Mouse (Mus musculus): Measurements from ENCODE around the gene Ptpn4.
A peak's percentile ranks its signal among the peaks of the same experiment; 100 is the strongest.

Ptpn4 gene

DNA sequence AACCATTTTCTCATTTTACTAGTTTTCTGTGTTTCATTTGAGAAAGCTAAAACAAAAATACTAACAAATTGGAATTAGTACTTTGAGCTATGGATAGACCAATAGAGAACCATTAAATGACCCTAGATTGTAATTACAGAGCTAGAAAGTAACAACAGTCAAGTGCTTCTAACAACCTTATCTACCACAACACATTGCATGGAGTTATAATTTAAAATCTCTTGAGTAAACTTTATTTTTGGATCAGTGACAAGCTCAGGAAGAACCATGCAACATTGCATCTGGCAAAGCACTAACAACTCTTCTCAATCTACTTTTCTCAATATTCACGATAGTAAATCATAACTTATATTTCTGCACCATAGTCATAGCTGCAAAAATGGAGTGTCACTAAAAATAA lies 29.7 kb downstream of the Ptpn4 start:
- no peak for DNase-seq (ENCODE audit: extremely low read depth, insufficient read length, low spot score)

DNA sequence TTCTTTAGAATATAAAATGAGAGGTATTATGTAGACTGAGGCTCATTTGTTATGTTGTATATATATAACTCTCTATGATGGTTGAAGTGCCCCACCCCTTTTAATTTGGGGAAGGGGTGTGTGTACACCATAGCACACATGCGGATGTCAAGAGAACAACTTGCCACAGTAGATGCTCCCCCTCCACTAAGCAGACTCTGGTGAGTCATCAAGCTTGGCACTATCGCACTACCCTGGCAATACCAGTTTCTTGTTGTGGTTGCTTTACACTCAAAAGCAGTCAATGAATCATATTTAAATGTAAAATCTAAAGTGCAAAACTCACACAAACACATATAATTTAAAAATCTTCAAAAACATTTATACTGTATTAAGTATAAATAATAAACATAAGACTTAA lies 31.4 kb downstream of the Ptpn4 start:
- DNase-seq (ENCODE audit: extremely low read depth, insufficient read length, low spot score): peak; percentile 50

DNA sequence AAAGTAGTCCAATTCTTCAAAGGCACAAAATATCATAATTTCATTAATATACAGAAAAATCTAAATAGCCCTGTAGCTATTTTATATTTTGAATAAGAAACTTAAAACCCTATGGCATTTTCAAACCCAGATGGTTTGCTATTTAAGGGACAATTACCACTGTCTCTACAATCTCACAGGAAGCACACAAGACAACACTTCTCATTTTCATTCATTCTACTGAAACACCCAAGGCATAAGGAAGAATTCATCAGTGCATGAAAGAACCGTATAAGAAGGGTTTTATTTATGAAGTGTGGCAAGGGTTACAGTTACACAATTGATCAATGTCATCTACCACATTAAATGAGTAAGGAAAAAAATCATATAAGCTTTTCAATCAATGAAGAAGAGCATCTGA lies 32.8 kb downstream of the Ptpn4 start:
- no peak for DNase-seq (ENCODE audit: extremely low read depth, insufficient read length, low spot score)

DNA sequence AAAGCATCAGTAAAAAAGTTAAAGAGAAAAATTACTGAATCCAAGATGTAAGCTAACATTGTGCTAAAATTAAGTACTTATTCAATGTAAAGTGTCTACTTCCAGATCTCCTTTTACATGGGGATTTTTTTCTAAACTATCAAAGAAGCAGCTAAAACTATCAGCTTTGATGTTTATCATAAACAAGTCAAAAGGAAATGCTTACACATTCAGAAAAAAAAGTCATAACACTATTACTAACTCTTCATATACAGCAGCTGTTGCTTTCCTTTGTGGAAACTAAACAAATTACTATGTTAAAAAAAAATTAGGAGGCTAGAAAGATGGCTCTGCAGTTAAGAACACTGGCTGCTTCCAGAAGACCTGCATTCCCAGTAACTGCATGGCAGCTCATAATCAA lies 42.2 kb downstream of the Ptpn4 start:
- no peak for DNase-seq (ENCODE audit: extremely low read depth, insufficient read length, low spot score)

DNA sequence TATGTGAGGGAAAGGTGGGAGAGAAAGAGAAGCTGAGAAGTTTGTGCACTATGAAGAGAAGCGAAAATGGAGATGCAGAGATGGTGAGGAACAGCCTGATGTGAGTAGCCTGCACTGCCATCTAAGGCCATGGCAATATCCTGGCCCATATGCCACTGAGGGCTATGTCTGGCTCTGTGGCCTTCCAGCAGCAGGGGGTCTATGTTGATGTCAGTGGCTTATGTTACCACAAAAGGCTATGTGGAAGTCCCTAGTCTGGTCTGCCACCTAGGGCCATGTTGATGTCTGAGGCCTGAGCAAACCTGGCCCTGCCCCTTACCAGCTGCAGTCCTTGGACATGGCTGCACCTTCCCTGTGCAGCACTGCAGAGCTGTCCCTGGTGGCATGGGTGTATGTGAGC lies 43.1 kb downstream of the Ptpn4 start:
- DNase-seq (ENCODE audit: extremely low read depth, insufficient read length, low spot score): no peak

DNA sequence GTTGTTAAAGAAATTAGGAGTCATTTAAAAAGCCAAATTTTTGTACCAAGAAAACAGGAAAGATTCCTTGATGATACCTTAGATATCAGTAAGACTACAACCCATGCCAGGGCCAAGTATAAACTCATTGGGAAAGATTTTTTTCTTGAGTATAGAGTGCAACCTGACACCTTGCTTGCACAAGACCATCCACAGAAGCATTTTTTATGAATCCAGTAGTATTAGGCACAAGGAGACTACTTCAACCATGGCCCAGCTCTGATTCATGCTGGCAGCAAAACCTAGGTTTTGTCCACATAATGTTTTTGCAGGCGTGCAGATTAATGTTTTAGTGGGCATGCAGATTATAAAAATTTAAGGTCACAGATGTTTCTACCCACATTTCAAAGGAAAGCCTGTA lies 46.8 kb downstream of the Ptpn4 start:
- peak; percentile 44 for DNase-seq (ENCODE audit: extremely low read depth, insufficient read length, low spot score)

DNA sequence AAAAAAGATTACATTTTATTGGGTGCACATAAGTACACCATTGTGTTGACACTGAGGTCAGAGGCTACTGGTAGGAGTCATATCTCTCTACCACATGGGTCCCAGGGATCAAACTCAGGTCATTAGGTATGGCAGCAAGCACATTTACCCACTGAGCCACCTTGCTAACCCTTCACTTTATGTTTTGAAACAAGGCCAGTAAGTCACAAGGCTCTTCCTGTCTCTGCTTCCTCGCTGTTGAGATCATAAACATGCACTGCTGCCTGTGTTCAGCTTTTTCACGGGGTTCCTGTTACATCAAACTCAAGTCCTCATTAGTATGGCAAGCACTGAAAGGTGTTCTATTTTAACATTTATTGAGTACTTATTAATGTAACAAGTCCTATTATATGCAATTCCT lies 61.5 kb downstream of the Ptpn4 start:
- DNase-seq (ENCODE audit: extremely low read depth, insufficient read length, low spot score): no peak

DNA sequence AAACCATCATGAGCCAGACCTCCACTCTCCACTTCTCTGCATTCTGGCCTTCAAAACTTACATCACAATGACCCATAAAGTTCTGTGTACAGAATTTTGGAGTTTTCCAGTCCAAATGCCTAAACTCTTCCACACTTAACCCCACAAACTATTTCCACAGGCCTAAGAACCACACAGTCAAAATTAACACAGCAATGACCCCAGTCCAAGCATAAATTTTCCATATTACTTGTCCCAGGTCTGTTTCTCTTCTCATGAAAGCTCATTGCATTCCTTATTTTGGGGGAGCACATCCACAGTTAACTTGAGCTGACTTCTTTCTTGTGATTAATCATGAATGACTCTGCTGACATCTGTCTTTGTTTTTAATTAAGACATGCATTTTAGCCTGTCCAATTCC lies 101.7 kb downstream of the Ptpn4 start:
- DNase-seq (ENCODE audit: extremely low read depth, insufficient read length, low spot score): no peak

DNA sequence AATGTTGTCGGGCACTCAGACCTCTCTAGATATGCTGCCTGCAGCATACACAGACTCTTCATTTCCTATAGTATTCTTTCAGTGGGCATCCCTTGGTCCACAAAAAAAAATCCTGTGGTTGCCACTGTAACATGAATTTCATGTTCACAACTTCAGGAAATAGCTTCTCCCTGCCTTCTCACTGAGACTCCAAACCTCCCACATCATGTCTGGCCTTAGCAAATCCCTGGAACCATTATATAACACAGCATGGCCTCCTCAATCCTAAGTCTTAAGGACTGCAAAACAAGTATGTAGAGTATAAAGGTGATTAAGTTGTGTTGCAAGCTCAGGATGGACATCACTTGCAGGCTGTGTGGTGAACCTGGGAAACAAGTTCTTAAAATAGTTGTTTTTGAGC lies 102.6 kb downstream of the Ptpn4 start:
- DNase-seq (ENCODE audit: extremely low read depth, insufficient read length, low spot score): no peak

DNA sequence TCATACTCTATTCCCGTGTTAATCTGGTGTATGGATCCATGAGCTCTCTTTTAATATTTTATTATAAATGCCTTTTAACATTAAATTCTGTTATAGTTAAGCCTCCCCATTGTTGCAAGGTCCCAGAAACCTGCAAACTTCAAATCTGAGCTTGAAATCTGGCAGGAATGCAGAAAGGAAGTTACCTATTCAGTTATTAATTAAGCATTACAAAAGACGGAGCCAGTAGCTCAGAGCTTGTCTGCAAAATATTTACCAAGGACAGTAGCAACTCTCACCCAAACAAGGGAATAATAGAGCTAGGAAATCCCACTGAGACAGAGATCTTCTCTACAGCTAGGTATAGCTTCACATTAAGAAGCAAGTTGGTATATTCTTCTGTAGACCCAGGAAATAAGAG lies 106.2 kb downstream of the Ptpn4 start:
- DNase-seq (ENCODE audit: extremely low read depth, insufficient read length, low spot score): no peak

DNA sequence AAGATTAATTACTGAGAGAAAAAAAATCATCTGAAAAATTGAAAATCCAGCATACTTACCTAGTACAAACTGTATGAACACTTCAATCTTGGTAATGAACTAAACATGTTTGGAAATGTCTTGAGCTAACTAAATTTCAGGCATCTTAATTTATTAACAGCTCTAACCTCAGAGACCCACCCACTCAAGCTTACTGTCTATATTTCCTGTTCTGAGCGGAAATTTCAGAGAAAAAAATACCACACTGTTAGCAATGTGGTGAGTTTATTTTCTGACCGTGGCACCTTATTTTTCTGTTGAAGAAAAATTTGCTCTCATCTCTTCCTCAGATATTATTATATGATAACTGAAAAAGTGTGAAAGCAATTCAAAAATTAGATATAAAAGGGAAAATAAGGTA lies 124.4 kb downstream of the Ptpn4 start:
- no peak for DNase-seq (ENCODE audit: extremely low read depth, insufficient read length, low spot score)

DNA sequence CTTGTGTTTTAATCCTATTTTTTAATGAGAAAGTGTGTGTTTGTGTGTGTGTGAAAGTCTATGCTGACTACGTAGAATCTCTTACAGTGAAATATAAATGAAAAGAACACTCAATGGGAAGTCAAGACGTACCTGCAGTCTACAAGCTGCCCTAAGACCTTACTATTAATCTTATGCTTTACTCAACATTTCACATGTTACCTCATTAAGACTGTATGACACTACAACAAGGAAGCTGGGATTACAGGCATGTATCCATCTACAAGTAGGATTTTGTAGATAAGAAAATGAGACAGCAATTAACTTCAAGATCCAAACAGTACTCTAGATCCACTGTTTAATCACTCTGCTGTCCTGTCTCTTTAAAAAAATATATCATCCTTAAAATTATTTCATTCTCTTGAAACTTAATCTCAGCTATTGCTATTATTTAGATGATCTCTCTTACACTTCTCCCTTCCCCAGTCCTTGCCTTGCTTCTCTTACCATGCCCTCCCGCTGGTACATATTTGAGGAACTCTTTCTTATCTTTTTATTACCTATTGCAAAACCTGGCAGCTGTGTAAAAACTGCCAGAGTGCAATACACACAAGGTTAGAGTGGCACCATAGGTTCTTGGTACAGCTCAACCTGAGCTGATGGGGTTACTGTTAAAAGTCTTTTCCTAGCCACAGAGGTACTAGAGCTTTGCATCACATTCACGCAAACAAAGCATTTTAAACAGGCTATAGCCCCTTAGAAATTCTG lies 130.8 kb downstream of the Ptpn4 start:
- DNase-seq (ENCODE audit: extremely low read depth, insufficient read length, low spot score): no peak

DNA sequence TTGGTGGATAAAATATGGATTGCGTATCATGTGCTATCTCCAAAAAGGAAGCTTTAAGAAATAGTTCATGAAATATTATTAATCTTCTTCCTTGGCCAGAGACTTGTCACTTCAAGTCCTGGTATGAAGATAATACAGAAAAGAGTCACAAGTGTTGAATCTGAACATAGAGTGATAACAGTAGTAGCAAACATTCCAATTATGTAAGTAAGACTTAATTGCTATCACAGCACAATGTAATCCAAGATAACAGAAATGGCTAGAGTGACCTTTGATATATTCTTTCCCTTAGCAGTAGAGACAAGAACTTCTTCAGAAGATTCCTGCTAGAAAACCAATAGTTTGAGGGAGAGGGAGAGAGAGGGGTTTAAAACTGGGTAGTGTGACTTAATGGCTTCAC lies 140.6 kb downstream of the Ptpn4 start:
- no peak for DNase-seq (ENCODE audit: extremely low read depth, insufficient read length, low spot score)

DNA sequence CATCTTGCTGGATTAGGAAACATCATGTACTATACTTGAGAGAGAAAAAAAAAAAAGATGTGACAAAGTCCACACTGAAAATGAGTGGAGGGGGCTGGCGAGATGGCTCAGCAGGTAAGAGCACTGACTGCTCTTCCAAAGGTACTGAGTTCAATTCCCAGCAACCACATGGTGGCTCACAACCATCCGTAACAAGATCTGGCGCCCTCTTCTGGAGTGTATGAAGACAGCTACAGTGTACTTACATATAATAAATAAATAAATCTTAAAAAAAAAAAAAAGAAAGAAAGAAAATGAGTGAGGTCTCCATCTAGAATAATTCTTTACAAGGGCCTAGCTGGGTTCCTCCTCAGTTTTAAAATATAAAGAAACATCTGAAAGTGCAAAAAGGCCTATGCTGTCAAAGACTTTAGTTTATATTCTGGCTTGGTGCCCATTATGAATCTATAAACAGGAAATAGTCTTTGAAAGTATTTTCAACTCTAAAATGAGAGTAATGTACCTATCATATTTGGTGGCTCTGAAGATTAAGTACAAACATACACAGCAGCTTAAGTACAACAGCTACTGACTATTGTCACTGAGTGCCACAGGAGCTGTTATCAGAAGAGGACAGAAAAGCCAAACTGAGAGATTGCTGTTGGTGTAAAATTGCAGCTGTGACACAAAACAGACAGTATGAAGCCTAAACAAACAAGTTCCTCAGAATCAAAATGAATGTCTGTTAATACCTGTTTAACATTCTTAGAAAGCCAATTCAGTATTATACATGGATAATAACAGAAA lies 151.4 kb downstream of the Ptpn4 start:
- DNase-seq (ENCODE audit: extremely low read depth, insufficient read length, low spot score): no peak

DNA sequence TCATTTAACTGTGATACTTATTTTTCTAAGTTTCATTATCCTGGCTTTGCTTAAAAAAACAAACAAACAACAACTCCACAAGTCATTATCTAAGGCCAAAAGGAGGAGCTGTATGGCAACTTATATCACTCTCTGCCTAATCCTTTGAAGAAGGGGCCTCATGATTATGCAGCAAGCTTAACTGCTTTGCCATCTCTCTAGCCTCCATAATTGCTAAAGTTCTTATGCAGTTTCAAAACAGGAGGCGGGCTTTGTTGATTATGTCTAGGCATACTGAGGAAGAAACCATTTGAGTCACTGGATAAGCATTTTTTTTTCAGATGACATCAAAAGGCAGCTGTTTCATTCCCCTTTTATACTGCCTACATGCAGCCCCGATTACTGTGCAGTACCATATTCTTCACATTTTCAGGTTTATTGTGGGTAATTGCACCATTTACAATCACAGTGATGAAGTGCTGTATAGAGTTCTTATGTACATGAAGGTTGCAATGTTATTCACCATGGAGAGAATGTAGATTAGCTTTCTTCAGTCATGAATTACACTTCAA lies 155.7 kb downstream of the Ptpn4 start:
- no peak for DNase-seq (ENCODE audit: extremely low read depth, insufficient read length, low spot score)

DNA sequence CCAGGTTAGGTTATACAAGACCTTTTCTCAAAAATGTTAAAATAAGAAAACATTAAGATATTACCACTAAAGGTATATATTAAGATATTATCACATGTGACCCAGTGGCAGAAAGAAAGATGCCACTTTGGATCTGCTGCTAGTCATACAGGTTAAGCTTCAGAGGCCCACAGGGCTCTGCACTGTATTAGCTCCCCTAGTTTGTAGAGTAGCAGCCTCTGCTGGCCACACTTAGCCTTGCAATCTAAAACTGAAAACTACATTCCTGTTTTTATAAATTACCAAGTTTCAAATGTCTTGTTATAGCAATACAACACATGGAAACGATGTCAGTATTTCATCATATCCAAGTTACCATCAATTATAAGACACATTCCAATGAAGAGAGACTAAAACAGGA lies 162.4 kb downstream of the Ptpn4 start:
- DNase-seq (ENCODE audit: extremely low read depth, insufficient read length, low spot score): no peak

DNA sequence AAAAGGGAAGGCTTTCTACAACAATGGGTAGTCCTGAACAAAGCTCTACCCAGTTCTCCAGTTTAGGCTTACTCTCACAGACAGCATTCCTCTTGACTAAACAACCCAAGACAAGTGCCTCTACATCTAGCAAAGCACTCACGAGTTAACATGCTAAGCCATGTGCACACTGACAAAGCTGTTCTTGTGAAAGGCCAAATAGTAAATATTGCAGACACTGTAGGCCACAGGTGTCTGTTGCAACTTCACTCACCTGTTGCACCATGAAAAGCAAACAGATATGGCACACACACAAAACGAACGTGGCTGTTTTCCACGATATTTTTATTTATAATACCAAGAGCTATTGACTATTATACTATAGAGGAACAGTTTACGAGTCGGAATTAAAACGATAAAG lies 170.5 kb downstream of the Ptpn4 start:
- DNase-seq (ENCODE audit: extremely low read depth, insufficient read length, low spot score): no peak

DNA sequence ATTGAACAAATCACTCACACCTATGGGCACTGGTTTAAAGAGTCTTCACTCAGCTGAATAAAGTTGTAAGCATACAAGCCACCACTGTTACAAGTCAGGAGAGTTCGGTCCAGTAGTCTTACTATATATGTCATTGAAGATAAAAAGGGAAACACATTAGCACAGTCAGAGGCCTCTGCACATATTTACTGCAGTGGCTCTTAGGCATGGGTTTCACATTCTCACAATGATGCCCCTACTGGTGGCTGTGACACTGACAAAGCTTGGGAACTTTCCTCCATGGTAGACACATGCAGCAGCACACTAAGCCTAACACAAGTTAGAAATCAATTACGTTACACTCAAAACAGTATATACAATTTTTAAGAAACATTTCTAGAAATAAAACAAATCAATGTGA lies 183.1 kb downstream of the Ptpn4 start:
- DNase-seq (ENCODE audit: extremely low read depth, insufficient read length, low spot score): no peak

DNA sequence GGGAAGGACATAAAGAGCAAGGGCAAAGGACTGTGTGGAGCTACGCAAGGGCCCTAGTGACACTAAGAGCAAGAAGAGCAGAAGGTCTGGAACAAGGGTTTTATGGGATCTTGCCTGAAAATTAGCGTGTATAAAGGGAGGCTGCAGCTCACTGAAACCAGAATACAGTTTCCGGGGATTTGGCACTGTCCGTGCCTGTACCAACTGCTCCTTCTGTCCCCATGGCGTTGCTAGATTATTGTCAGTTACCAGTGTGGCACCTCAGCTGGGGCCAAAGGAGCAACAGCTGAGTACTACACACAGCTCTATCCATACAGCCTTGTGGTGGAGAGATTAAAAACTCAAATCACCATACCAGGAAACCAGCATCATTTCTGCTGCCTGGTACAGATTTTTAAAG lies 187.0 kb downstream of the Ptpn4 start:
- no peak for DNase-seq (ENCODE audit: extremely low read depth, insufficient read length, low spot score)

DNA sequence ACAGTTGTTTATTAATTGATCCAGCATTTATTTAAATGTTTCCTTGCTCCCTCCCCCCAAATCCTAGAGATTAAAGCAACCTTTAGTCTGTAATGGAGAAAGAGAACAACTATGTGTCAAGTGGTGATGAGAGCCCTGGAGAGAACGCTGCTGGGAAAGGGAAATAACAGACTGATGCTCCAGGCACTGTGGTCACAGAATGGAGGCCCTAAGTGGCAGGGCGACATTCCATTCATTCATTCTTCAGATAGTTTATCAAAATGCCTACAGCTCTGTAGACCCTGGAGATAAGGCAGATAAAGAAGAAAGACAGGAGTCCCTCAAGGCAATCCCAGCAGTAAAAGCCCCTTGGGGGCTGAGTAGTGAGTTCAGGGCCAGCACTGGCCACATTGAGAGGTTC lies 187.8 kb downstream of the Ptpn4 start:
- no peak for DNase-seq (ENCODE audit: extremely low read depth, insufficient read length, low spot score)

DNA sequence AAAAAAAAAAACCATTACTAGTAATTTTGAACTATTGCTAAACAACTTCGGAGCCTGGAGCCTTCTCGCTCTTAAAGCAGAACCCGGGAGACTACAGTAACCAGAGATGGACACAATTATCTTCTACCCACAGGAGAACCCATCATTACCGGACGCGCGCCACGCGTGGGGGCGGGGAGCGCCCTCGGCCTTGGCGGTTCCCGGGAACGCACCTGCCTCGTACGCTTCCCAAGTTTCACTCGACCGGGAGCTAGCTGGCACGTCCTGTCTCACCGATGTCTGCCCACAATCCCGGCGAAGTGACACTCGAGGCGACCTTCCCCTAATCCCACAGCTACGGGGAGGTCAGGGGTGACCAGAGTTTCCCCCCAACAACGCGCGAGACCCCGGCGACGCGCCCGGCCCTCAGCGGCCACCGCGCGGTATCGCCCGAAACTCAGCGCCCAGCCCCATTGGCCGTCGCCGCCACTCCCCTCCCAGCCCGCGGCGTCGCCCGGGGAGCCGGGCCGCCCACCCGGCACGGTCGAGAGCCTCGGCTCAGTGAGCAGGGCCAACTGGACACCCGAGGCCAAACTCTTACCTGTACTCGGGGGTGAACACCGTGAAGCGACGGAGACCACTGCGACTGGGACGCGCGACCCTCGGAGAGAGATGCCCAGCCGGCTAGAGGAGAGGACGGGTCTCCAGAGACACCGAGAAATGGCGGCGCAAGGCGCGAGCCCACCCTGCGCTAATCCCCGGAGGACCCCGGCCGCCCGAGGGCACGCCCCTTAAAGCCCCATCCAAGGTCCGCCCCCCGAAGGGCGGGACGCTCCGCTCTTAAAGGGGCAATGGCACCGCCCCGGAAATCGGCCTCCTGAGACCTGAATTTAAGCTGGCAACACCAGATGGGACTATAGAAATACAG lies 189.0 kb downstream of the Ptpn4 start, which contains the start of gene Epb41l5:
TSS of gene Epb41l5 (minus strand) at position 796 of the 907 bp plus-strand sequence.
- DNase-seq (ENCODE audit: extremely low read depth, insufficient read length, low spot score): peak; percentile 89
